Mouse (Mus musculus) cerebellum, postnatal 10 days (tissue): ENCODE measurements around the gene Cnst.

Experiments
- DNase-seq, 2 experiments: peaks; one replicate each; pipeline ENCODE4 v3.0.0; 2021; ENCODE audit warnings: mixed read lengths in 2 of 2

Cnst gene

GRCm38 (mm10) chr1:179649324-179649723 lies 103.2 kb downstream of the Cnst start:
- DNase-seq, result no peak

- DNase-seq, result no peak
Observed at GRCm38 (mm10) chr1:179650284-179650683, 104.1 kb downstream of the Cnst start.

GRCm38 (mm10) chr1:179651224-179651623 lies 105.1 kb downstream of the Cnst start:
- peak in 1 of 2 experiments; percentile 16 for DNase-seq

- no peak for DNase-seq
Observed at GRCm38 (mm10) chr1:179663065-179663464, 116.9 kb downstream of the Cnst start.

- DNase-seq, result no peak
Observed at GRCm38 (mm10) chr1:179664309-179664930, 118.2 kb downstream of the Cnst start.

- no peak for DNase-seq
Observed at GRCm38 (mm10) chr1:179666971-179667370, 120.8 kb downstream of the Cnst start.

GRCm38 (mm10) chr1:179667450-179667849 lies 121.3 kb downstream of the Cnst start:
- DNase-seq, result no peak

GRCm38 (mm10) chr1:179668013-179668805 lies 122.0 kb downstream of the Cnst start, which contains the start of gene Sccpdh:
Sccpdh (plus strand) TSS chr1:179668210.
- peak; percentile 91 to 95 for DNase-seq

GRCm38 (mm10) chr1:179668836-179669537 lies 122.8 kb downstream of the Cnst start:
- peak; percentile 28 to 51 for DNase-seq

- no peak for DNase-seq
Observed at GRCm38 (mm10) chr1:179674355-179674754, 128.2 kb downstream of the Cnst start.

GRCm38 (mm10) chr1:179677031-179677430 lies 130.9 kb downstream of the Cnst start:
- DNase-seq, result no peak
